Mouse (Mus musculus) lung, postnatal 25 days (tissue): ENCODE results near the gene Bco2.

ENCODE experiments used
- DNase-seq: peaks from one replicate; pipeline ENCODE4 v3.0.0; 2022; ENCODE audit warnings: low spot score

Gene Bco2

GRCm38 (mm10) chr9:50561145-50561917 lies 6.3 kb upstream of the Bco2 start, which contains the start of gene Tex12:
TSS of gene Tex12 (minus strand) at chr9:50561325.
- DNase-seq = no peak

- peak; percentile 45 for DNase-seq
Measured at GRCm38 (mm10) chr9:50554241-50555093, 514 bp downstream of the Bco2 start, which contains the start of gene Il18. TSS of gene Il18 (plus strand) at chr9:50554827.

- no peak for DNase-seq
Measured at GRCm38 (mm10) chr9:50553547-50553946, 1.4 kb downstream of the Bco2 start.

- DNase-seq = no peak
Measured at GRCm38 (mm10) chr9:50552206-50552605, 2.8 kb downstream of the Bco2 start.

GRCm38 (mm10) chr9:50548936-50549335 lies 6.0 kb downstream of the Bco2 start:
- DNase-seq = no peak

GRCm38 (mm10) chr9:50547859-50548478 lies 7.0 kb downstream of the Bco2 start:
- DNase-seq = no peak

GRCm38 (mm10) chr9:50542401-50542800 lies 12.6 kb downstream of the Bco2 start:
- DNase-seq = no peak

GRCm38 (mm10) chr9:50540170-50540569 lies 14.8 kb downstream of the Bco2 start:
- DNase-seq = no peak

- no peak for DNase-seq
Measured at GRCm38 (mm10) chr9:50537295-50537694, 17.7 kb downstream of the Bco2 start.

GRCm38 (mm10) chr9:50536603-50537135 lies 18.3 kb downstream of the Bco2 start:
- no peak for DNase-seq

- DNase-seq = peak; percentile 53
Measured at GRCm38 (mm10) chr9:50535930-50536329, 19.1 kb downstream of the Bco2 start.

- DNase-seq = no peak
Measured at GRCm38 (mm10) chr9:50533791-50534190, 21.2 kb downstream of the Bco2 start.

- DNase-seq = peak; percentile 53
Measured at GRCm38 (mm10) chr9:50533328-50533727, 21.7 kb downstream of the Bco2 start.

- DNase-seq = no peak
Measured at GRCm38 (mm10) chr9:50530890-50531289, 24.1 kb downstream of the Bco2 start.

GRCm38 (mm10) chr9:50528293-50528892 lies 26.6 kb downstream of the Bco2 start, which contains the start of gene Pts:
TSS of gene Pts (minus strand) at chr9:50528724.
- DNase-seq = peak; percentile 98

- DNase-seq = no peak
Measured at GRCm38 (mm10) chr9:50527860-50528259, 27.1 kb downstream of the Bco2 start.

- DNase-seq = no peak
Measured at GRCm38 (mm10) chr9:50525585-50525984, 29.4 kb downstream of the Bco2 start.

GRCm38 (mm10) chr9:50524936-50525335 lies 30.0 kb downstream of the Bco2 start:
- DNase-seq = no peak

GRCm38 (mm10) chr9:50522574-50522973 lies 32.4 kb downstream of the Bco2 start:
- DNase-seq = no peak

GRCm38 (mm10) chr9:50521562-50521961 lies 33.4 kb downstream of the Bco2 start:
- DNase-seq = no peak

- no peak for DNase-seq
Measured at GRCm38 (mm10) chr9:50520748-50521147, 34.2 kb downstream of the Bco2 start.

GRCm38 (mm10) chr9:50518781-50519180 lies 36.2 kb downstream of the Bco2 start:
- no peak for DNase-seq
